Mouse (Mus musculus) kidney, postnatal 10 days (tissue): ENCODE results near the gene Poglut1.

Source experiments
- DNase-seq: peaks from one replicate; pipeline ENCODE4 v3.0.0; 2021; ENCODE audit warnings: mixed read lengths

Poglut1 gene

DNA sequence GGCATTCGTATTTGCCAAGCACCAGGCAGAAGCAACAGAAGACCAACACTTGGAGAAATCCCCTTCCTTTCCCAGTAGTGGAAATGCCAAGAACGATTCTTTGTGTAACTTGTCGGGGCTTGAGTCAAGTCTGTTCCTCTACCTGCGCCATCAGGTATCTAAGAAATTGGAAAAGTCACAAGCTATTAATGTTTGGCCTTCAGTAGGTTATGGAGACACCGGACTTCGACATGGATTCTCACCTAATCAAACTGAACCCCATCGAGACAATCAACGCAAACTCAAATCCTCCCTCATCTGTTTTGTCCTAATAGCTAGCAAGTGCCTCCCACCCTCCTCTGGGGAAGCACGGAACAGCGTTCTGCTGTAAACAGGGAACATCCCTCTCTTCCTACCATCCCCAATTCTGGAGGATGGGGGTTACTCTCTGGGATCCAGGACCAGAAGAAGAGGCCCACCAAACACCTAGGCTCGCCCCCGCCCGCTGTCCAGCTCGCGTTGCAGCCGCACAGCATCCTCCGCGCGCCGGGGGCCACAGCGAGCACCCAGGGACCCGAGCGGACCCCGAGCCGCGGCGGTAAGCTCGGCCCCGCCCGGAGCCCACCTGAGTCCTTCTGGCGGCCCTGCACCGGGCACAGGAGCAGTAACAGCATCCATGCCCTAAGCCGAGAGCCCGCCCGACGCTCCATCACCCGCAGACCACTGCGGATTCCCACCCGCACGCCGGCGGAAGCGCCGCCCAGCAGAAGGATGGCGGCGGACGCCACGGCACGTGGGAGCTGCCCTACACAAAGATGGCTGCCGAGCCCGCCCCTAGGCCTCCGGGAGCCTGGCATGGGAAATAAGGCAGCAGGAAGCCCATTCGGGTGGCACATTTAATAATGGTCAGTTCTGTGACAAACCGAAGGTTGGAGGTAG is at the start of gene Poglut1:
Poglut1 (minus strand) TSS at position 780 of the 918 bp plus-strand sequence.
- peak; percentile 88 for DNase-seq

DNA sequence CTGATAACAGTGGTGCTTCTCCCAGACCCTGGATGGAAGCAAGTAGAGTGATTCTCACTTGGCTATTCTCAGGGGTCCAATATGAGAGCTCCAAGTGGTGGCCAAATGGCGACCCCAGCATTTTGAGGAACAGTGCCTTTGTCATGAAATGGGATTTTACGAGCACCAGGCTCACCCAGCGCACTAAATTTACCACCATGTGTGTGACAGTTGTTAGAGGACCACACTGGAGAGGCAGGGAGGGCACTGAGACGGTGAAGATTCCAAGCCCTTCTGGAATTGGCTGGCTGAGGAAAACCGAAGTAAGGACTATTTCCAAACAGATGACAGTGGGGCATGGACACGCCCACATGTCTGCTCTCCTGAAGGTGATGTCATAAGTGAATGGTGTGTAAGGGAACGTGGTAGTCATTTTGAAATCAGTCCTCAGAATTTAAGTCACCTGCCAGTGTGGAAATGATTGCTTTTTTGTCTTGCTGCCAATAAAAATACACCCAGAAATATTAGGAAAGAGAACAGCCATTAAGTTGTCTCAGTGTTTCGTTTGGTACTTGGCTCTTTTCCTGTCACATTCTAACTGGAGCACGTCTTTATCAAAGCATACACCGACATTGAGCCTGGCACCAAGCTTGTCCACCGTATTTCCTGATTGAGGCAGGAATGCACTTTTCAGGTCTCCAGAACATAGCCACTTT is 49.1 kb upstream of the Poglut1 start:
- DNase-seq: no peak

DNA sequence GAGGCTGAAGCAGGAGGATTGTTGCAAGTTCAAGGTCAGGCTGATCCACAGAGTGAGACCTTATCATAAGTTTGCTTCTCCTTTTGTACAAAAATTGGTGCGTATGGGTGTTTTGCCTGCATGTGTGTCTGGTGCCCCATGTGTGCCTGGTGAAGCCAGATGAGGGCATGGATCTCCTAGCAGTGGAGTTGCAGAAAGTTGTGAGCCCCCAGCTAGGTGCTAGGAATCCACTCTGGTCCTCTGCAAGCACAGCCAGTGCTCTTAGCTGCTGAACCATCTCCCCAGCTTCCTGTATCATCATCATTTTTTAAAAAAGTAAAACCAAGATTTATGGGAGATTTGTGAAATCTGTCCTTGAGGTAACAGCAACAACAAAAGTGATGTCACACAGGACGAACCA is 46.6 kb upstream of the Poglut1 start:
- DNase-seq: no peak

DNA sequence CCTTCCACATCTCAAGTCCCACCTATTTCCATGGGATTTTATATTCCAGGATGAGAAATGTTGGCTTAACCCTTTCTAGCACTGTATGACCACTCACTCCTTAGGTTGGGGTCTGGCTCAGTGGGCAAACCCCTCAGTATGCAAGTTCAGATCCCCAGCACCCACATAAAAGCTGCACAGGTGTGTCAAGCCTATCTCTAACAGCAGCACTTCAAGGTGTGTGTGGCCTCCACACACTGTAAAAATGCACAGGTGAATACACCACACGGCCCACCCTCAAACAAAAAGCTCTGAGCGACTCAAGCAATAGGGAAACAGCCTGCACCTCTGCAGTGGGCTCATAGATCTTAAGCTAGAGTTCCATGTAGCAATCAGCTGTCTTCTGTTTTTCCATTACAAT is 46.0 kb upstream of the Poglut1 start:
- DNase-seq: no peak

DNA sequence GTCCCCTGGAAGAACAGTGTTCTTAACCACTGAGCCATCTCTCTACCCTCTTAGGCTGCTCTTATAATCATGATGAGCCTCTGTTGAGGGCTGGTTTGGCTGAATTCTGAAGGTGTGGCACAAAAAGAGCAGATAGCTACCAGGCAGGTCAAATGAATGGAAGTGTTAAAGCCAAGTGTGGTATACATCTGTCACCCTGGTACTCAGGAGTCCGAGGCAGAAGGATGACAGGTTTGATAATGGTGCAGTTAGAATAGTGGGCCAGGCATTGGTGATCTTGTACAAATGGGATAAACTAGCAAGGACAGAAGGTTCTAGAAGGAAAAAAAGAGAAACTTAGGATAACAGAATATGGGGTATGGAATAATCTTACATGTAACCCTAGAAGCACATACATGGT is 44.4 kb upstream of the Poglut1 start:
- no peak for DNase-seq

DNA sequence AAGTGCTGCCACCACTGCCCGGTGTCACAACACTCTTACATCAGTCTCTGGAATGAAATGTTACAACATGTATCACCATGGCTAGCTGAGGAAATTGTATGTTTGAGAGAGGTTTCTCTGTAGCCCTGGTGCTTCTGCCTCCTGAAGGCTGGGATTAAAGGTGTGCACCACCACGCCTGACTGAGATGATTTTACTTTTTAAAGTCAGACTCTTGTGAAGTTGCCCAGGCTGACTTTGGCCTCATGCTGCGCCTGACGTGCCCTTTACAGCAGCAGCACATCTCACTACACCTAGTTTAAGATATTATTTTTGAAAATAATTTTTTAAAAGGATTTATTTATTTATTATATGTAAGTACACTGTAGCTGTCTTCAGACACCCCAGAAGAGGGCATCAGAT is 42.9 kb upstream of the Poglut1 start:
- no peak for DNase-seq

DNA sequence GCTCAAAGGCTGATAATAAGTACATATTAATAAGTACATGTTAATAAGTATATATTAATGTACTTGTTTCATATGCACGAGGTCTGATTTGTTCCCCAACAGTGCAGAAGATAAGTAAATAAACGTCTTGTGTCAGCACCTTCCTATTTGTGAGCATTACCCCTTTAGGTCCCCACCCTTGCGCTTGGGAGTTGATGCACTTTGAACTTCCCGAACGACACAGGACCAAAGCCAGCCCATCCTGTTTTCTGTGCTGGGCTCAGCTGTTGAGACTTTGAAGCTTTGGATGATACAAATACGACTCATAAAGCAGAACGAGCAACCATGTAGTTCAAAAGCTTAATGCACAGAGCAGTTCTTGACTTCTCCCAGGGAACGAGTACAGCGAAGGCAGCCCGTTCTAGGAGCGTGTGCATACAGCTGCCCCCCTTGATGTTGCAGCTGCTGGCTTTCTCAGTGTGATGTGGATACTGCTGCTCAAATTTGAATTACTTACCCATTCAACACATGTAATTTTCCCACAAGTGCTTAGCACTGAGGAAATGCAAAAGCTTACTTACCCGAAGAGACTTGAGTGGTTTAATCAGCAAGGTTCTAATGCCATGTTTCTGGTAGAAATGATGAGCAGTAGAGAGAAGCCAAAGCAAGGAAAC is 42.1 kb upstream of the Poglut1 start:
- DNase-seq: no peak

DNA sequence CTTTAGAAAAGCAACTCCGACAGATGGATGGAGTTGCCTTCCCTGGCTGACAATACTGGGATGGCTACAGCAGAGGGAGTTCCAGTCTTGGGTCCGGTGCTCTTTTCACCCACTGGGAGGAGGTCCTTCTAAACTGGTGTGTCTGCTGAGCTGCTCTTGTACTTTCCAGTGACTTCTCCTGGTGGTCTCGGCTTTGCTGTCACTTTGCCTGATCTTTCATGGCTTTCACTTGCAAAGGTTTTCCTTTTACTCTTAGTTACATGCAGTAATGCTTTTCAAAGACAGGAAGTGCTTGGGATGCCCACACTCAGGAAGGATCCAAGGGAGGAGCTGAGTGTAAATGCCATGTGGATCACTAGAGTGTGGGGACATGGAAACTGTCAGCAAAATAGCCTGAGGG is 41.4 kb upstream of the Poglut1 start:
- no peak for DNase-seq

DNA sequence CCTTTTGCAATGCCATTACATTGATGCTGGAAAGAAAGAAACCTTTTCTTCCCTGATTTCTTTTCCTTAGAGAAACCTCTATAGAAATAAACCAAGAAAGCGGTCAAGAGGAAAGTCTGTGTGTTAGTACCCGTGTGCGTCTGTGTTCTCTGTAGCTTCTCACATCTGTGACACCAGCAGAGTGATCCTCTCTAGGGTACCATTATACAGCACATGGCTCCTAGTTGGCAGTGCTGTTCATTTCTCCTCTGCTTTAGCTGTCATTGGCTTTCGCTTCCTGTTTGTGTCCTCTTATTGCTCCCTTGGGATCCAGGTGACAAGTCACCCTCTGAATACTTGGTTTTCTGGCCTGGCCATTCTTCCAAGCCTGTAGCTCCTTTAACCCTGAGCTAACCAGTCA is 37.5 kb upstream of the Poglut1 start:
- DNase-seq: no peak

DNA sequence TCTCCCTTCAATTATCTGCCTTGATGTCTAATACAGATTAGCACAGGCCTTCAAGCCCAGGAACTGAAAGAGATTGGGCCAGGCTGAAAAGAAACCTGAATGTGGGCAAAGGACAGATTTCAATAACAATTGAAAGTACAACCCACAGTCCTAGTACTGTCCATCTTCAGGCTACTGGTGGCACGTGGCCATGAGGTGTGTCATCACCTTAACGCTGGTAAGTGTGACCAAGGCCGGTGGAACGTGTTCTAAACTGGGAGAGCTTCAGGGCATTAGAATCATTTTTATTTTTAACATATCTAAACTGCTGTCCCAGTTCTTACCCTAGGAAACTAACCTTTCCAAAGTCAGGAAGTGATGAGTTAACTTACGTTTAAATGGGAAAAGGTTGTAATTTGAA is 37.1 kb upstream of the Poglut1 start:
- no peak for DNase-seq

DNA sequence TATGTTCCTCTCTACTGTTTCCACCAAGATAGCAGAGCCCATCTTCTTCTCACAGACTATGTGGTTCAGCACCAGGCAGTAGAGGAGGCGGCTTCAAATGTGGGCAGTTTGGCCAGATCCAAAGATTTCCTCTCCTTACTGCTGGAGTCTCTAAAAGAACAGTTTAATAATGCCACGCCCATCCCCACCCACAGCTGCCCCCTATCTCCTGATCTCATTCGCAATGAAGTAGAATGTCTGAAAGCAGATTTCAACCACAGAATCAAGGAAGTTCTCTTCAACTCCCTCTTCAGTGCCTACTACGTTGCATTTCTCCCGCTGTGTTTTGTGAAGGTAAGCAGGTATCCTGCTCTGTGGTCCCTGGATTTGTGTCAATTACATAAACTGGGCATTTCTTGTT is 35.1 kb upstream of the Poglut1 start:
- DNase-seq: no peak

DNA sequence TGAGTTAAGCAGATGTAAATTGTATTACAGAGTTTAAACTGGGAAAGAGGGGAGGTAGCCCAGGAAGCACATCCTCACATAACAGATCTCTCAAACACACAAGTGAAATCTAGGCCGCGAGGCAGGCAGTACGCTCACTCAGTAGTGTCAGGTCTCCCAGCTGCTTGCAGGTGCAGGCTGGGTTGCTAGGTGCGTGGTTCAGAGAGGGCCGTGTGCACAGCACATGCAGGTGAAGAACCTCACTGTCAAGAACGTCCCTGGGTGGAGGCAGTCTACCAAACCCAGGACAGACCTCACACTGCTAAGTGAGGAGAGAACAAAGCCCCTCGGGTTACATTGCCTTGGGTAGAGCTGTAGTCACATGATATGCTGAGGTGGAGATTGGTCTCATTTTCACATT is 34.7 kb upstream of the Poglut1 start:
- DNase-seq: no peak

DNA sequence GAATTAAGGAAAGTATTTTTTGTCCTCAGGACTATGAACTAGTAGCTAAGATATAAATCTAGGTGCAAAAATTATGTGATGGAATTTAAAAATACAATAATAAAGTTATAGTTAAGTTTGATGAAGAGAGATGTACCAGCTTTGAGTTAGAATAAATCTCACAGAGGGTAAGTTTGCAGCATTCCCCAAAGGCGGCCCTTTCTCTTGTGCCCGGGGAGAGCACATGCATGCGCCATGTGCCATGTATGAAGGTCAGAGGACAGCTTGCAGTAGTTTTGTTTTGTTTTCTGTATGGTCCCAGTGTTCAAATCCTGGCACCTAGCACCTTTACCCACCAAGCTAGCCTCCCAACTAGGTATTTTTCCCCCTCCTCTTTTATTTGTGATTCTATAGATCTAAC is 21.4 kb upstream of the Poglut1 start:
- DNase-seq: no peak

DNA sequence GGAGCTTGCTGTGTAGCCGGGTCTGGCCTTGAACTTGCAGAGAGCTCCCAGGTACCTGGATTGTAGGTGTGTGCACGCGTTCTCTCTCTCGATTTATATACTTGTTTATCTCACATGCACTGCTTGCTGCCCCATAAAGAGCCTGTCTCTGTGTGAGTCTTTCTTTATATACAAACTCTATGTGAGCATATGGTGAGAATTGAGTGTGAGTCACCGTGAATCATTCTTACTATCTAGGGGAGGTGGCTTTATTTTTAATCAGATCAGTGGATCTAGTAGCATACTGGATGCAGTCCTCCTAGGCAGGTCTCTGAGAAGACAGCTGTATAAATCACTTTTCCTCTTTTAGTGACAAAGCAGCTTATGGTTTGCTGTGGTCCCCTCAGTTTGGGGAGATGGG is 18.1 kb upstream of the Poglut1 start:
- no peak for DNase-seq

DNA sequence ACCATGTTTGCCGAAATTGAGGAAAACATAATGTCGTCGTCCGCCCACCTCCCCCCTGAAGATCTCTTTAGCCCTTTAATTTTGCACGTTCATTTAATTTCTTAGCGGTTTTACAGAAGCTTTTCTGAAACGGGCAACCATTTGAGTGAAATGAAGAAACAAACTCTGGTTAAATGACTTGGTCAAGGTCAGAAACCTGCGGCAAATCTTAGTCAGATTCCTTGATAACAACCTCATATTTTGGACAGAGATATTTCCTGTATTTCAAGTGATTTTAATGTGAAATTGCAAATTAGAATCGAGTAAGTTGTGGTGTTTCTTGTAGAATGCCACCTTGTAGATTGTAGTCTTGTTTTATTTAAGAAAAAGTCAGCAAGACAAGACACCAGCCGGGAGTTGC is 13.5 kb upstream of the Poglut1 start:
- DNase-seq: no peak

DNA sequence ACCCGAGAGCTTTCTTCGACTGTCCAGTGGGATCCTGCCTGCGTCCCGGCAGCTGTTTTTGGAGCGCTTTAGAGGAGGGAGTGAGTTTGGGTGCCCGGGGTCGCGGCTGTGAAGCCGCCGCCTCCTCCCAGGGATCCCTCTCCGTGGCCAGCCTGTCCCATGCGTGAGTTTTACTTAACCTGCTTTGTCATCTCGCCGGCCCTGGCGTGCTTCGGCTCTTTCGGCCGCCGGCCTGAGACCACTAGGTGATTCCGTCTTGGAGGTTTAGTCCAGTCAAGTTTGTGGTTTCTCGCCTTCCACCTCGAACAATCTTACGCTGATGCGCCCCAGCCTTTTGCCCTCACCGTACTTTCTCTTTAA is 12.9 kb upstream of the Poglut1 start:
- no peak for DNase-seq

DNA sequence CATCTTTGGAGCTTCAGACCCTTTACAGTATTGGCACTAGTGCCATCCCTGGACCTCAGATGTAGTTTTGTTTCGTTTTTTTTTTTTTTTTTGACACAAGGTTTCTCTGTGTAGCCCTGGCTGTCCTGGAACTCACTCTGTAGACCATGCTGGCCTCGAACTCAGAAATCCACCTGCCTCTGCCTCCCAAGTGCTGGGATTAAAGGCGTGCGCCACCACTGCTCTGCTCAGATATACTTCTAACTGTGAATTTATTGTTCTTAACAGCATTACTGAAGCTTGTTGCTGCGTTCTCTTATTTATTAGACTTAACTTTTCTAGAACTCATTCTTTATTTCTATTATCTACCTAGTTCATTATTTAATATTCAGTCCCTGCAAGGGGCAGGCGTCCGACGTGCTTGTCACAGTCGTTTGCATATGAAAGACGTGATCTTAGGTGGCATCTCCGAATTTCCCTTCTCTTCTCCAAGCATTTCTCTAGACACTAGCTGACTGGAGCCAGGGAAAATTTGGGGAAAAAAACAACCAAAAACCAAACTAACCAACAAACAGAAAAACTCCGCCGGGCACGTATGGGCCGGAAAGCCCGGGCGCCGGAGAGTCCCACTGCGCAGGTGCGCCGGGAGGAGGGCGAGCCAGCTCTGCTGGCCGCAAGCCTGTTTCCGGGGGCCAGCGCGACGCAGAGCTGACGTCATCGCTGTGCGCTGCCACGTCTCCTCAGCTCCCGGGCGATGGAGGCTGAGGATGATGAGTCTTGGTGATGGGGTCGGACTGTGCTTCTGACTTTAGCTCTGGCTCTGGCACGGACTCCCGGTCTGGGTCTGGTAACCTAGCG is 12.3 kb upstream of the Poglut1 start:
- DNase-seq: peak; percentile 98

DNA sequence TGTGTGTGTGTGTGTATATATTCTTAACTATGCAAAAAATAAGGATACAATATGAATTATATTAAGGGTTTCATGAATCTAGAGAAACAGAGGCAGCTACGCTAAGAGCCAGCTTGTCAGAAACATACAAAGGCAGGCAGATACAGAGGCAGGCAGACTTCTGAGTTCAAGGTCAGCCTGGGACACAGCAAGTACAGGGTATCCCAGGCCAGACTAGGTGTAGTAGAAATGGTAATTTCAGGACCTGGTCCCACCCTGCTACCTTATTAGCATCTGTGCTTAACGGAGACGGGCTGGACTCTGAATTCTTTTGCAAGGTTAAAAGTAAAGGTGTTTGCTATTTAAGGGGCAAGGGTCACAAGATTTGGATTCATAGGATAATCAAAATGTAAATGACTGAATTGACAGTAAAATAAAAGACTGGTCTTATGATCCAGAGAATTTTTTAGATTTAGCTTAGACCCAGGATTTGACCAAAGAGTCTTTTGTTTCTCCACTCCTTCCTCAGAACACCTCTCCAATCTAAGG is 8.2 kb upstream of the Poglut1 start, which contains the start of gene Tmem39a:
Tmem39a (plus strand) TSS at position 478 of the 528 bp plus-strand sequence.
- DNase-seq: no peak

DNA sequence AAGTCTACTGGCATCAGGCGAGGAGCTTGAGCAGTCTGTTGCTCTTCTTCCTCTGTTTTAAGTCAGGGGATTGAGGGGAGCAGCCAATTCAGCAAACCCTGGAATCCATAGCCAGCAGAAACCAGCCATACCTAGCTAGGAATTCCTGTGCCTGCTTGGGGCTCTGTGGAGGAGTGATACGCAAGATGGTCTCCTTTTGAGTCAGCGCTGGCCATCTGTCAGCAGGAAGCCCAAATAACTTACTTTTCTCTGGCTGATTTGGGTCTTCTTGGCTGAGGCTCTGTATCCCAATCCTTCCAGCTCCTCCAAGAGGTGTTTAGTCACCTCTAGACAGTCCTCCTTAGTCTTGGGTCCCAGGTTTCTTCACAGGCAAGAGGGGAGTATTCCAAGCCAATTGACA is 5.9 kb upstream of the Poglut1 start:
- no peak for DNase-seq

DNA sequence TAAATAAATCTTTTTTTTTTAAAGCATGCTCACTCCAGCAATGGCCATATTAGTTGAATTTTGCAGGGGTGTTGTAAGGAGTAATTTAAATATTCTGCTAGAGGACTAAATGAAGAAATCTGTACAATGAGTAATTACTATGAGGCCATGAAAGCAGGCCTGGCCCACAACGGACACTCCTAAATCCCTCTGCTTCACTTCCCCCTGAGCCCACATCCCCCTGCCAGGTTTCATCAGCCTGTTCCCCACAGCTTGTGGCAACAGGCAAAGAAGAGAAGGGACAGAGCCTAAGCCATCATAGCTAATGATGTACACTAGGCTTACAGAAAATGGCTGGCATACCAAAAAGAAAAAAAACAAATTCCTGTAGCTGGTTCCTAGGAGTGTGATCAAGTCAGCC is 2.1 kb downstream of the Poglut1 start:
- no peak for DNase-seq

DNA sequence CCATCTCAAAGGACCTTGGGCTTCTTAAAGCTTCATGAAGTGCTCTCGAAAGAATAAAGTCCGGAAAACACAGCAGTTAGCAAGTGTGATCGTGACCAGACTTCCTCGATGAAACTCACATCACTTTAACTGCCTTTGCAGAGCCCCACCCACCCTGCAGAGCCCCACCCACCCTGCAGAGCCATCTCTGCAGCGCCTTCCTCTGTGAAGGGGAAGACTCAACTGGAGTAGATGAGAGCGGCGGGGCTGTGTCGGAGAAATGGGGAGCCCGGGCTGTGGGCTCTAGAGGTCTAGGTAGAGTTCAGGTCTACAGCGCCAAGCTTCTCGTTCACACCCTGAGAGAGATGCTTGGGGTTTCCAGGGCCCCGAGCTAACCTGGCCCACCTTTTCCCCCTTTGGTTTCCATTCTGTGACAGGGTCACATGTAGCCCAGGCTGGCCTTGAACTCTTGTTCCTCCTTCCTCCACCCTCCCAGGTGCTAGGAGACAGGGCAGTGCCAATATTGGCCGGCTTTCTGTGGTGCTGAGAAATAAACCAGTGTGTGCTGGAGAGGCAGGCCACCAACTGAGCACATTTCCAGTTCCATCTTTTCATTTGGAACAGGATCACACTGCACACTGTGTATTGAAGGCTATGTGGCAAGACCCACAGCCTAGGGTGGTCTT is 11.2 kb downstream of the Poglut1 start:
- DNase-seq: no peak

DNA sequence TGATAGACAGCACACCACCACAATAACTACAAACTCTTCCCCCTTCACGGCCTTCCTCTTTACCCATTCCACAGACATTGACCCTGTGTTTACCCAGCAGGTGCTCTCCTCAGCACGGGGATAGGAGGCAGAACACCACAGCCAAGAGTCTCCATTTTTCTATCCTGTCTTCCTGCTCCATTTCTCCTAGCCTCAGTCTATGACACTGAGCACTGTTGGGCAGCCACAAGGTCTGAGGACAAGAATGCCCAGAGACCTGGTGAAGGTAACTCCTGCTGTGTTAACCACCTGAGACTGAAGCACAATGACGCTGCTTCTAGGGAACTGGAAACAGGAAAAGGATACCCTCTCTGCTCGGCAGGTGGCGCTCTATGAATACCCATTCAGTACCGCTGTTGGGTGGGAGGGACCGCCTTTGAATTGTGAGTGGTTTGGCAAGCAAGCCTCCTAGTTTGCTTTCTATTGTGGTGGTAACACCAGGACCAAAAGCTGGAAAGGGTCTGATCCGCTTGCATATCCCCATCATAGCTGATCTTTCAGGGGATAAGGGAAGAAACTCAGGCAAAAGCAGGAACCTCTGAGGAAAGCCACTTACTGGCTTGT is 13.4 kb downstream of the Poglut1 start:
- DNase-seq: peak; percentile 87
